Mouse (Mus musculus): ENCODE data around the gene Mfap3l.

GRCm38 (mm10) chr8:60663552-60663951, 30.9 kb downstream of the Mfap3l start:
- no peak for TF ChIP-seq GATA1 (IDR thresholded peaks at IDR 0.05; ENCODE audit: low read length)
- no peak for TF ChIP-seq TAL1 (IDR thresholded peaks at IDR 0.05; ENCODE audit: low read length)

Measured in erythroblast, embryonic 14.5 days (primary cell).